Mouse (Mus musculus) E14TG2a.4 (cell line): ENCODE results near the gene Crk.

ENCODE experiments used
- CTCF ChIP-seq: conservative IDR thresholded peaks from 2 replicates; pipeline ENCODE4 v1.5.1; 2014; ENCODE audit warnings: low read length
- NANOG ChIP-seq: IDR thresholded peaks from 2 replicates; pipeline ENCODE4 v1.6.1; 2014; ENCODE audit warnings: borderline replicate concordance, low read length, mixed read lengths
- POU5F1 ChIP-seq: IDR thresholded peaks from 2 replicates; pipeline ENCODE4 v1.6.1; 2014; ENCODE audit warnings: low read length, borderline replicate concordance

- no peak for TF ChIP-seq CTCF
- TF ChIP-seq POU5F1: no peak
- TF ChIP-seq NANOG: no peak
These were observed 54.3 kb downstream of the Crk start for GRCm38 (mm10) chr11:75733227-75733940.
